Mouse (Mus musculus) hindbrain, embryonic 14.5 days (tissue): Measurements from ENCODE around the gene Pdzd8. TPM values are rescaled to one million over a fixed set of nuclear protein-coding genes. Genes with fewer than 3 reads are reported as not detected.

Source experiments
- ATAC-seq: fragments of 200-750 bp; cut with Nextera tagmentation; 2 replicates; pipeline ENCODE4 v1.8.0; 2017; ENCODE audit warnings: moderate number of reproducible peaks, mild to moderate bottlenecking, moderate TSS enrichment, moderate library complexity; ENCODE audit not compliant: low FRiP score
- DNase-seq: peaks from one replicate; pipeline ENCODE4 v3.0.0-alpha.2; 2015; ENCODE audit warnings: low spot score
- H3K27ac ChIP-seq: fragments of 300-500 bp; sonication (generic); 2 replicates; pipeline ENCODE4 v1.5.1; 2014; ENCODE audit warnings: mild to moderate bottlenecking, moderate library complexity
- H3K27me3 ChIP-seq: fragments of 300-500 bp; sonication (generic); 2 replicates; pipeline ENCODE4 v1.6.1; 2014; ENCODE audit warnings: mild to moderate bottlenecking, low read length, mixed read lengths; ENCODE audit not compliant: control insufficient read depth, insufficient read depth
- H3K36me3 ChIP-seq: fragments of 300-500 bp; sonication (generic); replicated peaks from 2 replicates; pipeline ENCODE4 v1.6.1; 2014; ENCODE audit not compliant: control insufficient read depth, insufficient read depth
- H3K4me1 ChIP-seq: fragments of 300-500 bp; sonication (generic); replicated peaks from 2 replicates; pipeline ENCODE4 v1.6.1; 2014; ENCODE audit warnings: antibody characterized with exemption, low read length, mixed read lengths; ENCODE audit not compliant: control insufficient read depth, insufficient read depth
- H3K4me2 ChIP-seq: fragments of 300-500 bp; sonication (generic); replicated peaks from 2 replicates; pipeline ENCODE4 v1.6.1; 2014; ENCODE audit warnings: mild to moderate bottlenecking, moderate library complexity
- H3K4me3 ChIP-seq: fragments of 300-500 bp; sonication (generic); replicated peaks from 2 replicates; pipeline ENCODE4 v1.5.1; 2014; ENCODE audit warnings: mild to moderate bottlenecking, low read length
- H3K9ac ChIP-seq: fragments of 300-500 bp; sonication (generic); 2 replicates; pipeline ENCODE4 v1.6.1; 2014
- H3K9me3 ChIP-seq: fragments of 300-500 bp; sonication (generic); 2 replicates; pipeline ENCODE4 v1.6.1; 2016; ENCODE audit warnings: low read length; ENCODE audit not compliant: control insufficient read depth
- WGBS: fragments of 180-500 bp; shearing (Covaris S2); extraction: QIAGEN DNeasy Blood & Tissue Kit; methylation state at CpG from one replicate; pipeline ENCODE4 v1.1.7; 2014; 5-methylcytosine and 5-hydroxymethylcytosine counted together
- polyA plus RNA-seq: library from polyadenylated mRNA; unstranded; fragments of >200 nt; fragmentation: Nextera tagmentation; extraction: Ambion mirVana; gene quantifications from 2 replicates; pipeline ENCODE4 v1.2.1, GENCODE M21; 2014

The Pdzd8 gene
- polyA plus RNA-seq, 1 experiment from 2014 or later = 17.5 TPM

GRCm38 (mm10) chr19:59345081-59345657, 411 bp downstream of the Pdzd8 start:
- peak overlapping the region; percentile 95 for H3K27ac ChIP-seq
- no peaks in the 10 kb centered on the region for H3K36me3 ChIP-seq
- under 1% methylated on average over 55 of the region's 70 CpGs for WGBS
- H3K9ac ChIP-seq = peak overlapping the region; percentile 94
- H3K4me2 ChIP-seq = peak overlapping the region; percentile 96
- H3K9me3 ChIP-seq = no peaks in the 10 kb centered on the region
- H3K4me3 ChIP-seq = peak overlapping the region; percentile 98
- H3K27me3 ChIP-seq = no peaks in the 10 kb centered on the region
- DNase-seq (no peak), ATAC-seq (peak; percentile 67; the same call in 1 of the 2 replicates)
- peaks cover 33% of the 10 kb centered on the region for H3K4me1 ChIP-seq

GRCm38 (mm10) chr19:59344304-59344711, 1.3 kb downstream of the Pdzd8 start:
- H3K4me3 ChIP-seq = peak overlapping the region; percentile 98
- peak overlapping the region; percentile 96 for H3K4me2 ChIP-seq
- H3K27ac ChIP-seq = no peak overlapping the region
- ATAC-seq (no peak), DNase-seq (no peak)
- no peaks in the 10 kb centered on the region for H3K27me3 ChIP-seq
- peaks cover 33% of the 10 kb centered on the region for H3K4me1 ChIP-seq
- under 1% methylated on average over 14 of the region's 14 CpGs for WGBS
- H3K9me3 ChIP-seq = no peaks in the 10 kb centered on the region
- H3K9ac ChIP-seq = peak overlapping the region; percentile 94
- no peaks in the 10 kb centered on the region for H3K36me3 ChIP-seq

- DNase-seq = no peak
- no peak for ATAC-seq
- 37% methylated on average over 2 of the region's 2 CpGs for WGBS
Observed at GRCm38 (mm10) chr19:59342964-59343363, 2.6 kb downstream of the Pdzd8 start.

DNA sequence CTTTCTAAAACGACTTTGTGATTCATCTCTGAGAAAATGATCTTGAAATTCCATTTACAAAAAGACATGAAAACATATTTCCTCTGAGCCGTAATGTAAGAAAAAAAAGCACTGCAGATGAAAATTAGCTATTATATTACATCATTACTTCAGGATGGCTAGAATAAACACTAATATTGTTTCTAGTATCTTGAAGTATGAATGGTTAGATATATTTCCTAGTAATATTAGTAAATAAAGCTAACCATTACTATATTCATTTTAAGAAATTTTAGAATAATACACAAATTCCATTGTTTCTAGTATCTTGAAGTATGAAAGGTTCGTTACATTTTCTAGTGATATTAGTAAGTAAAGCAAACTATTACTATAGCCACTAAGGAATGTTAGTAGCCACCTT, 5.7 kb downstream of the Pdzd8 start:
- WGBS = 89% methylated on average over 3 of the region's 3 CpGs
- Histone ChIP-seq H3K27ac (no peak overlapping the region), H3K9ac (no peak overlapping the region), H3K36me3 (no peaks in the 10 kb centered on the region), H3K9me3 (no peaks in the 10 kb centered on the region), H3K27me3 (no peaks in the 10 kb centered on the region), H3K4me2 (no peak overlapping the region), H3K4me3 (no peak overlapping the region), H3K4me1 (peaks cover 33% of the 10 kb centered on the region)
- ATAC-seq (no peak), DNase-seq (no peak)

More at GRCm38 (mm10) chr19:59342964-59343363, 2.6 kb downstream of the Pdzd8 start:
- H3K9ac ChIP-seq = peak overlapping the region; percentile 94
- no peaks in the 10 kb centered on the region for H3K27me3 ChIP-seq
- peak overlapping the region; percentile 98 for H3K4me3 ChIP-seq
- H3K4me1 ChIP-seq = peaks cover 33% of the 10 kb centered on the region
- H3K27ac ChIP-seq = no peak overlapping the region
- peak overlapping the region; percentile 96 for H3K4me2 ChIP-seq
- H3K9me3 ChIP-seq = no peaks in the 10 kb centered on the region
- no peaks in the 10 kb centered on the region for H3K36me3 ChIP-seq

- DNase-seq (no peak), ATAC-seq (no peak)
- peaks cover 17% of the 10 kb centered on the region for H3K4me1 ChIP-seq
- H3K36me3 ChIP-seq = no peaks in the 10 kb centered on the region
- H3K27me3 ChIP-seq = no peaks in the 10 kb centered on the region
- H3K27ac ChIP-seq = no peak overlapping the region
- H3K9ac ChIP-seq = no peak overlapping the region
- no peak overlapping the region for H3K4me2 ChIP-seq
- WGBS = 79% methylated on average over 3 of the region's 3 CpGs
- no peak overlapping the region for H3K4me3 ChIP-seq
- H3K9me3 ChIP-seq = no peaks in the 10 kb centered on the region
Observed at GRCm38 (mm10) chr19:59337872-59338681, 7.5 kb downstream of the Pdzd8 start.

DNA sequence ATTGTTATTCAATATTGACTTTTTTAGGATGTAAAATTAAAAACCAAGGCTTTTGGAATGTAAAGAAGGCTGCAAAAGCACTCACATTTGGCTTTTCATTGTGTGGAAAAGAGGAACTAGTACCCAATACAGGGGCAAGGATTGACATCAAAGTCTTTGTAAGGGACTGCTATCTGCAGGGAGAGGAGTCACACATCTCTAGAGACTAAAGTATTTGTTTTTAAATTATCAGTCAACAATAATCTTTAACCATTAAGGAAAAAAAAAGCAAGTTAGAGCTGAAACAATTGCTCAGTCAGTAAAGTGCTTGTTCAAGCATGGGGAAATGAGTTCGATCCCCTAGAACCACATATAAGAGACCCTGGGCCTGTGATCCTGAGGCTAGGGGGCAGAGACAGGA, 8.9 kb downstream of the Pdzd8 start:
- WGBS = 100% methylated on average over 1 of the region's 1 CpGs
- H3K27me3 ChIP-seq = no peaks in the 10 kb centered on the region
- peaks cover 6% of the 10 kb centered on the region for H3K4me1 ChIP-seq
- no peak overlapping the region for H3K27ac ChIP-seq
- no peak for ATAC-seq
- DNase-seq = no peak
- H3K4me3 ChIP-seq = no peak overlapping the region
- no peaks in the 10 kb centered on the region for H3K9me3 ChIP-seq
- H3K36me3 ChIP-seq = no peaks in the 10 kb centered on the region
- H3K9ac ChIP-seq = no peak overlapping the region
- no peak overlapping the region for H3K4me2 ChIP-seq

DNA sequence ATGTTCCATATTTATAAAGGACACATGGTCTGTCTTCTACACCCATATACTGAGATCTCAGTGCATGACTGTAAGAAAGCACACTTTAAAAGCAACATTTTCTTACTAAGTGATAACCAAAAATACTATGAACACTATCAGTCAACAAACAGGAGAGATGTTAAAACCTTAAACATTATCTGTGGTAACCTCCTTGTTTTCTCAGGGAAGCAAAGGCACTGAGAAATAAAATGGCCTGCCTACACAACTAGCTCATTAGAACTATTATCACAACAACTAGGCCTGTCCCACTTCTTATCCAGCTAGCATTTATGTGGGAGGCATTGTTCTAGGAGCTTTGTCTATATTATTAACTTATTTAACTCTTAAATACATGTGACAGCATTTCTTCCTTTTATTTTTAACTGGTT, 14.8 kb downstream of the Pdzd8 start:
- Histone ChIP-seq H3K4me2 (no peak overlapping the region), H3K27ac (no peak overlapping the region), H3K27me3 (no peaks in the 10 kb centered on the region), H3K36me3 (peaks cover 1% of the 10 kb centered on the region; the same call in 1 of the 2 replicates), H3K4me1 (no peaks in the 10 kb centered on the region), H3K9me3 (no peaks in the 10 kb centered on the region), H3K9ac (no peak overlapping the region), H3K4me3 (no peak overlapping the region)
- DNase-seq (no peak), ATAC-seq (no peak)

DNA sequence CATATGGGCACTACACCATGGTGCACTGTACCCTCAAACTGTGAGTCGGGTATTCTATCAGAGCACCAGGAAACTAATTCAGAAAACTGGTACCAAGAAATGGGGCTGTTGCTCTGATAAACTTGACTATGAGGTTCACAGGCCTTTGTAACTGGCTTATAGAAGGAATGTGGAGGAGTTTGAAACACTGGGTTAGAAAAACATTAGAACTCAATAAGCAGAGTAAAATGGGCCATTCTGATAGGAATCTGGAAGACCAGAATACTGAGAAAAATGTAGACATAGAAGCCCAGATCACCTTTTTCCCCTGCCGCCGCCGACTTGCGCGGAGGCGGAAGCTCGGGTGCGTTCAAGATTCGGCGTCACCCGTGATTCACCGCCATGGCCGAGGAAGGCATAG, 23.6 kb downstream of the Pdzd8 start, which contains the start of gene Rps12-ps3:
TSS of gene Rps12-ps3 (plus strand) at position 301 of the 400 bp plus-strand sequence.
- Histone ChIP-seq H3K4me2 (no peak within 1 kb of the TSS), H3K4me3 (no peak within 1 kb of the TSS), H3K27ac (no peak within 1 kb of the TSS), H3K27me3 (no peaks in the 10 kb centered on the region), H3K36me3 (peaks cover 5% of the 10 kb centered on the region; the same call in 1 of the 2 replicates), H3K4me1 (no peaks in the 10 kb centered on the region), H3K9ac (no peak within 1 kb of the TSS), H3K9me3 (no peaks in the 10 kb centered on the region)
- DNase-seq (no peak), ATAC-seq (no peak)
- WGBS = 98% methylated on average over 7 of the region's 14 CpGs

DNA sequence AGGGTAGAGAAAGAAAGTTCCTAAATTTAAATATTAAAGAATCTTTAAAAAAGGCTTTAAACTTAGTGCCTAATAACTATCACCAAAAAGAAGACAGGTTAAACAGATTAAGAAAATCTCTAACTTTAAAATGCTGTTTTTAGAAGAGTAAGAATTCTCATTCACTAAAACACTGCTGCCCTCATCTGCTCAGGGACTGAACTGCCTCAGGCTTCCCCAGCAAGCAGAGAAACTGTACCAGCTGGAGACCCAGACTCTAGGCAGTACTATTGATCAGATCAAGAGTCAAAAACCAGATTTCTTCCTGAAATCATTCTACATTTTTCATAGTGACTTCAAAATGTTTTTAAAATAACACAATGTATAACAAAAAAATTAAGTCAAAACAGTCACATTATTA, 29.0 kb downstream of the Pdzd8 start:
- Histone ChIP-seq H3K27me3 (no peaks in the 10 kb centered on the region), H3K36me3 (0 out of 2 replicates have a peak, but pooled peaks cover 4% of the 10 kb centered on the region), H3K9ac (no peak overlapping the region), H3K4me2 (no peak overlapping the region), H3K27ac (no peak overlapping the region), H3K4me3 (no peak overlapping the region), H3K4me1 (no peaks in the 10 kb centered on the region), H3K9me3 (no peaks in the 10 kb centered on the region)
- ATAC-seq = no peak
- peak; percentile 64 for DNase-seq
